Mouse (Mus musculus) embryonic facial prominence, embryonic 12.5 days (tissue): Measurements from ENCODE around the gene Best3. TPM values are rescaled to one million over a fixed set of nuclear protein-coding genes. Genes with fewer than 3 reads are reported as not detected.
"Not testable (repeated sequence)": the region's sequence is repeated elsewhere in the genome, so short reads cannot be mapped to it uniquely, and the experiment has no call there.

Experiments
- ATAC-seq: fragments of 200-750 bp; cut with Nextera tagmentation; 2 replicates; pipeline ENCODE4 v1.8.0; 2017; ENCODE audit not compliant: insufficient number of reproducible peaks, insufficient read depth, low FRiP score, low TSS enrichment
- H3K27ac ChIP-seq: fragments of 300-500 bp; sonication (generic); 2 replicates; pipeline ENCODE4 v1.5.1; 2016; ENCODE audit warnings: mild to moderate bottlenecking
- H3K27me3 ChIP-seq: fragments of 300-500 bp; sonication (generic); 2 replicates; pipeline ENCODE4 v1.6.1; 2016; ENCODE audit warnings: mild to moderate bottlenecking, moderate library complexity
- H3K36me3 ChIP-seq: fragments of 300-500 bp; sonication (generic); 2 replicates; pipeline ENCODE4 v1.6.1; 2016; ENCODE audit warnings: mild to moderate bottlenecking
- H3K4me1 ChIP-seq: fragments of 300-500 bp; sonication (generic); 2 replicates; pipeline ENCODE4 v1.6.1; 2016
- H3K4me2 ChIP-seq: fragments of 300-500 bp; sonication (generic); replicated peaks from 2 replicates; pipeline ENCODE4 v1.6.1; 2016; ENCODE audit warnings: mild to moderate bottlenecking, moderate library complexity
- H3K4me3 ChIP-seq: fragments of 300-500 bp; sonication (generic); 2 replicates; pipeline ENCODE4 v1.5.1; 2016; ENCODE audit warnings: mild to moderate bottlenecking
- H3K9ac ChIP-seq: fragments of 300-500 bp; sonication (generic); 2 replicates; pipeline ENCODE4 v1.6.1; 2016; ENCODE audit warnings: mild to moderate bottlenecking, moderate library complexity
- H3K9me3 ChIP-seq: fragments of 300-500 bp; sonication (generic); 2 replicates; pipeline ENCODE4 v1.6.1; 2016; ENCODE audit warnings: mild to moderate bottlenecking, moderate library complexity
- WGBS: fragments of 180-500 bp; shearing (Covaris S2); methylation state at CpG from one replicate; pipeline ENCODE4 v1.1.7; 2016; 5-methylcytosine and 5-hydroxymethylcytosine counted together
- polyA plus RNA-seq: library from polyadenylated mRNA; unstranded; fragments of >200 nt; fragmentation: Nextera tagmentation; extraction: Ambion mirVana; gene quantifications from 2 replicates; pipeline ENCODE4 v1.2.1, GENCODE M21; 2016

Gene Best3
- polyA plus RNA-seq, 1 experiment from 2014 or later: 0.56 TPM

DNA sequence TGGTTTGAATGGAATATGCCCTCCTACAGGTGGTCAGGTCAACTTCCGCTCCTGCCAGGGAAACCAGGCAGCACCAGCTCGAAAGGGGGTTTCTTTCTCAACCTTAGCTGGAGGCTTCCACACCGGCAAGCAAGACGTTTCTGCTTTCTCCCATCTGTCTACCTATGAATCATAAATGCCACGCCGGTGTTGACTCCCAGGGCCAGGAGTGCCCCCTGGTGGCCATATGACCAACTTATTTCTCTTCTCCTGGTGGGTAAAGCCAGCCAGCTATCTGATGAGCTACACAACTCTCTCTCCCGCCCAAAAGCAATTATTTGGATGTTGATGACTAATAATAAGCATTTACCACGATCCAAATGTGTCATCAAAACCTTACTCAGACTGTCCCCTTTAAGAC is 47.7 kb downstream of the Best3 start:
- no peak for ATAC-seq
- H3K9me3 ChIP-seq: no peaks in the 10 kb centered on the region
- no peaks in the 10 kb centered on the region for H3K36me3 ChIP-seq
- peaks cover 5% of the 10 kb centered on the region; the same call in 1 of the 2 replicates for H3K4me1 ChIP-seq
- no peak overlapping the region for H3K4me2 ChIP-seq
- no peak overlapping the region for H3K4me3 ChIP-seq
- H3K27ac ChIP-seq: no peak overlapping the region
- 25% methylated on average over 8 of the region's 8 CpGs for WGBS
- H3K9ac ChIP-seq: no peak overlapping the region
- no peaks in the 10 kb centered on the region for H3K27me3 ChIP-seq

DNA sequence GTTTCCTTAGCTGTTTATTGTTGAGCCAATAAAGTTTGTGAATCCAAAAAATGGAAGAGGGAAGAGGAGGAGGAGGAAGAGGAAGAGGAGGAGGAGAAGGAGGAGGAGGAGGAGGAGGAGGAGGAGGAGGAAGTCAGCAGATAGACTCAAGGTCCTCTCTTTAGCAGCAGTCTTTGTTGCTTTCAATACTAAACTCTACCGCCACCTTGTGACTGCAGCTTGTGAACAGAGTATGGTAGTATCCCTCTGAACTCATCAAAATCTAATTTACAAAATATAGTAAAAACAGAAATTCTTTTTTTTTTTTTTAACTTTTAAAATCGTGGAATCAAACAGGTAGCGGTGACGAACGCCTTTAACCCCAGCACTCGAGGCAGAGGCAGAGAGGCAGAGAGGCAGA is 54.2 kb downstream of the Best3 start:
- Histone ChIP-seq H3K4me2 (no peak overlapping the region), H3K27ac (no peak overlapping the region), H3K9me3 (no peaks in the 10 kb centered on the region), H3K27me3 (0 out of 2 replicates have a peak, but pooled peaks cover 3% of the 10 kb centered on the region), H3K4me3 (no peak overlapping the region), H3K9ac (no peak overlapping the region), H3K36me3 (no peaks in the 10 kb centered on the region), H3K4me1 (peaks cover 5% of the 10 kb centered on the region)
- no peak for ATAC-seq
- WGBS: 72% methylated on average over 6 of the region's 6 CpGs

DNA sequence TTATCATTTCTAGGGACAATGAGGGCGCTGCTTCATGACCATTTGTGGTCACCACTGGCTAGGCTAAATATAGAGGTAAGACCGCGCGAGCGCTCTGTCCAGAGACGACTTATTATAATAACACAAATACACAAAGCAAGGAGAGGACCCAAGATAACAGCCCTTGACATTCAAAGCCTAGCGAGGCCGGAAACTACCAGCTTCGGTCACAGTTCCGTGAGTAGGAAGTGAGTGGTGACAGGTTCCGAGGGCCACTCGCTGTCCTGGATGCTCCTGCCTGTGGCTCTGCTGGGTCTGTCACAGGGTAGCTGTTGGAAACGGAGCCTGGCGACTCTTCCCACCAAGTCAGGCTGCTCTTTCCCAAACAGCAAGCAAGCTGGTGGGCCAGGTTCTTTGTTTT is 56.2 kb downstream of the Best3 start:
- Histone ChIP-seq H3K9ac (no peak overlapping the region), H3K27me3 (0 out of 2 replicates have a peak, but pooled peaks cover 4% of the 10 kb centered on the region), H3K36me3 (no peaks in the 10 kb centered on the region), H3K4me3 (no peak overlapping the region), H3K4me2 (no peak overlapping the region), H3K27ac (no peak overlapping the region), H3K4me1 (peaks cover 11% of the 10 kb centered on the region), H3K9me3 (no peaks in the 10 kb centered on the region)
- no peak for ATAC-seq
- WGBS: 83% methylated on average over 14 of the region's 14 CpGs

DNA sequence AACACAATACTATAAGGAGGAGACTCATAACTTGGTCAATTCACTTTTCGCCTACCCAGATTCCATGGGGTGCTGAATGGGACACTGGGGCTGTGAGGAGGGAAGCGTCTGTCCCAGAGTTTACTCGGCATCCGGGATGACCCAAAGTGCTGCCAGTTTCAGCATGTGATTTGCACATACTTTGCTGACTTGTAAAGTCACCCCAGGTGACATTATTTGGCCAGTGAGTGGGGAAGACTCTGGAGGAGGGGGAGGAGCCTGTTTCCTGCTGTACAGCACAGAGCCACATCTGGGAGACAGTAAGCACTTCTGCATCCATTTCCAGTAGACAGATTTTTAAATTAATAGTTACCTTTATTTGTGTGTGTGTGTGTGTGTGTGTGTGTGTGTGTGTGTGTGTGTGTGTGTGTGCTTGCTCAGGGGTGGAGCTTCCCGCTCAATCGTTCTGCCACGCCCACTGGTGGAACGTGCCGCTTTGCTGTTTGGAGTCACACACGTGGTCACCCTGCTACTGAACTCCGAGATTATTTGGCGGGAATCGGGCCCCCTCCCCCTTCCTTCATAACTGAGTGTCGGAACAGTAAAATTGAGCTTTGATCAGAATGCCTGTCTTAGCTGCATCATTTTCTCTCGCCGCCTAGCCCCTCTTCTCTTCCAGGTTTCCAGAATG is 57.5 kb downstream of the Best3 start:
- not testable (repeated sequence) for H3K36me3 ChIP-seq, H3K4me3 ChIP-seq, H3K27me3 ChIP-seq, ATAC-seq, H3K9me3 ChIP-seq, H3K27ac ChIP-seq, H3K9ac ChIP-seq
- WGBS: 53% methylated on average over 14 of the region's 16 CpGs
- Histone ChIP-seq H3K4me2 (0 out of 2 replicates have a peak overlapping the region, but pooled peaks have one; percentile 15), H3K4me1 (peaks cover 11% of the 10 kb centered on the region)

DNA sequence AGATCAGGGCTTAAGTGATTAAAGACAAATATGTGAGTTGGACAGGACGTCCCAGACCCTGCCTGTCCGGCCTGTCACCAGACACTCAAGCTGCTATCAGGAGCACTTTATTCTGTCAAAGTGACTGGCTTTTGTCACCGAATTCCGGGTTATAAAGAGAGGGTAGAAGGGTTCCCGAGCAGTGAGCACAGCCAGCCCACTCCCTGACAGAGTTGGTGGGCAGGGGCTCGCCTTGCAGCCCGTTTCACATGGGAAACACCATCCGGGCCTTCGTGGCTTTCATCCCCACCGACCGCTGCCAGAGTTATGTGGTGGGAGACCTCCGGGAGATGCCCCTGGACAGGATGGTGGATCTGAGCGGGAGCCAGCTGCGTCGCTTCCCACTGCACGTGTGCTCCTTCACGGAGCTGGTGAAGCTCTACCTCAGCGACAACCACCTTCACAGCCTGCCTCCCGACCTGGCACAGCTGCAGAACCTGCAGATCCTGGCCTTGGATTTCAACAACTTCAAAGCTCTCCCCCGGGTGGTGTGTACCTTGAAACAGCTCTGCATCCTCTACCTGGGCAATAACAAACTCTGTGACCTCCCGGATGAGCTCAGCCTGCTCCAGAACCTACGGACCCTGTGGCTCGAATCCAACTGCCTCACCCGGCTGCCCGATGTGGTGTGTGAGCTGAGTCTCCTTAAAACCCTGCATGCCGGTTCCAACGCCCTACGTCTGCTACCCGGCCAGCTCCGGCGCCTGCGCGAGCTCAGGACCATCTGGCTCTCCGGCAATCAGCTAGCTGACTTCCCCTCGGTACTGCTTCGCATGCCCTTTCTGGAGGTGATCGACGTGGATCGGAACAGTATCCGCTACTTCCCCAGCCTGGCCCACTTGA is 59.3 kb downstream of the Best3 start, which contains the start of gene Lrrc10:
Gene Lrrc10, plus strand, starts transcription at position 167 of the 882 bp plus-strand sequence.
- 46% methylated on average over 40 of the region's 40 CpGs for WGBS
- Histone ChIP-seq H3K36me3 (peaks cover 13% of the 10 kb centered on the region), H3K27me3 (0 out of 2 replicates have a peak, but pooled peaks cover 4% of the 10 kb centered on the region), H3K9ac (no peak within 1 kb of the TSS), H3K4me1 (peaks cover 11% of the 10 kb centered on the region), H3K9me3 (no peaks in the 10 kb centered on the region), H3K4me2 (peak within 1 kb of the TSS; percentile 32), H3K27ac (no peak within 1 kb of the TSS), H3K4me3 (no peak within 1 kb of the TSS)
- ATAC-seq: no peak

DNA sequence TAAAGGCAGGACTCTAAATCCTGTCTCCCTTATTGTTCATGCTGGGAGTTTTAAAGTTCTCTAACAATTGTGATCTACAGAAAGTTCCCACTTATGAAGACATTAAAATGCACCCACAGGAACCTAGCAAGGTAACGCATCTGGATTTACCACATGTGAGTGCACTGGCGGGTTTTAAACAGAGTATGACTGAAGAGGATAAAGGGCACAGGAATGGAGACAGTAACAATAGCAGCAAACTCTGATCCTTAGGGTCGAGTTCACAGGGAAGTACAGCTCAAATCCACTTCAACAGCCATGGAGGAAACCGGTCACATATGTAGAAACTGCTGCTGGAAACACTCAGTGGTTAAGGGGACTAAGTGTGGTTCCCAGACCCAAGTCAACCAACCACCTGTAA is 63.1 kb downstream of the Best3 start:
- no peaks in the 10 kb centered on the region for H3K9me3 ChIP-seq
- no peak overlapping the region for H3K9ac ChIP-seq
- WGBS: 80% methylated on average over 4 of the region's 4 CpGs
- no peak overlapping the region for H3K27ac ChIP-seq
- H3K36me3 ChIP-seq: peaks cover 51% of the 10 kb centered on the region
- ATAC-seq: no peak
- no peak overlapping the region for H3K4me2 ChIP-seq
- H3K4me3 ChIP-seq: no peak overlapping the region
- peaks cover 11% of the 10 kb centered on the region for H3K4me1 ChIP-seq
- 0 out of 2 replicates have a peak, but pooled peaks cover 4% of the 10 kb centered on the region for H3K27me3 ChIP-seq

DNA sequence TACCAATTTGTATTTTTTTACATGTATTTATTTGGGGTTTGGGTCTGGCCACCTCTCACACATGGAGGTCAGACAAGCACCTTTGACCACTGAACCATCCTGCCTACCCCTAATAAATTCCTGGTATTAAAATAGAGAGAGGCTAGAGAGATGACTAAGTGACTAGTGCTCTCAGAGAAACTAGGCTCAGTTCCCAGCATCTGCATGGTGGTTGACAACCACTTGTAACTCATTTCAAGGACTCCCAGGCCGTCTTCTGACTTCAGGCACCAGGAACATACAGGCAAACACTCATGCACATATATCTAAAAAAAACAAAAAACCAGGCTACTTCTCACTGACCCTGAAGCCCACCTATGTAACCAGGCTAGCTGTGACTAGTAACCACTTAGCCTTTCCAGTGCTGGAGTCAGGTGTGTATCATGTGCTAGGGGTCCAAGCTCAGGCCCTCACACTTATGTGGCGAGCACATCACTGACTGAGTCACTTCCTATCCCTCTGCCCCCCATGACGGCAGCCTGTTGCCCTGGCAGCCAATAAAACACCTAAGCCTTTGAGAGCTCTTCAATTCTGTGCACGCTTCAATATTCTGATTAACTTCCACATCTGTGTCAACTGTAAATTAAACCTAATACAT is 64.0 kb downstream of the Best3 start:
- Histone ChIP-seq H3K4me1 (peaks cover 10% of the 10 kb centered on the region), H3K27ac (no peak overlapping the region), H3K9me3 (no peaks in the 10 kb centered on the region), H3K36me3 (peaks cover 59% of the 10 kb centered on the region), H3K4me2 (no peak overlapping the region), H3K9ac (no peak overlapping the region), H3K27me3 (0 out of 2 replicates have a peak, but pooled peaks cover 4% of the 10 kb centered on the region), H3K4me3 (no peak overlapping the region)
- ATAC-seq: no peak
- WGBS: 84% methylated on average over 4 of the region's 4 CpGs

DNA sequence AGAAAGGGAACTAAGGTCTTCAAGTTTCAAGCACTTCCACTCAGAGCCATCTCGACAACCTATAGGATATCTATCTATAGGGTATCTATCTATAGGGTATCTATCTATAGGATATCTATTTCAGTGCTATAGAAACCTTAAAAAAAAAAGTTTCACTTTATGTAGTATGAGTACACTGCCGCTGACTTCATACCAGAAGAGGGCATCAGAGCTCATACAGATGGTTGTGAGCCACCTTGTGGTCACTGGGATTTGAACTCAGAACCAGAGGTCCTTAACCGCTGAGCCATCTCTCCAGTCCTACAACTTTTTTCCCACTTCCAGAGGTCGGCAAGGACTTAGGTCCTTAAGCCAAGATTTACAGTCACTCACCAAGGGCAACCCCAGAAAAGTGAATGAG is 69.6 kb downstream of the Best3 start:
- no peak overlapping the region for H3K4me3 ChIP-seq
- H3K27me3 ChIP-seq: no peaks in the 10 kb centered on the region
- WGBS: 89% methylated on average over 4 of the region's 4 CpGs
- ATAC-seq: no peak
- H3K4me2 ChIP-seq: no peak overlapping the region
- H3K36me3 ChIP-seq: peaks cover 97% of the 10 kb centered on the region
- H3K9ac ChIP-seq: no peak overlapping the region
- H3K9me3 ChIP-seq: no peaks in the 10 kb centered on the region
- H3K4me1 ChIP-seq: 0 out of 2 replicates have a peak, but pooled peaks cover 8% of the 10 kb centered on the region
- H3K27ac ChIP-seq: no peak overlapping the region

DNA sequence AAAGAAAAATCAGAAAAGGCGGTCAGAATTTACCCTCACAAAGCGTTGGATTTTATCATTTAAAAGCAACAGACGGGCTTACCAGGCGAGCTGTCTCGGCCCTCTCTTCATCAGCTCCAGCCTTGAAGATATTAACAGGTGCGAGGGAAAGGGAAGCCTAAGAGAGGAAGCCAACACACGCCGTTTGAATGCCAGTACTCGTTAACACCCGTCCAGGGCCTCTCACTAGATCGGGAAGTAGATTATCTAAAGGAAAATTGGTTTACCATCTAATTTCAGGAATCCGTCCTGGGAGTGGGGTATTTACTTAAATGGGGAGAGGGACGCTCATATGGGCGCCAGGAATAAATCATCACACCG is 76.8 kb downstream of the Best3 start:
- WGBS: 5% methylated on average over 15 of the region's 15 CpGs
- Histone ChIP-seq H3K4me1 (0 out of 2 replicates have a peak, but pooled peaks cover 8% of the 10 kb centered on the region), H3K27ac (0 out of 2 replicates have a peak overlapping the region, but pooled peaks have one; percentile 18), H3K4me2 (peak overlapping the region; percentile 76), H3K4me3 (peak overlapping the region; percentile 96), H3K36me3 (peaks cover 43% of the 10 kb centered on the region), H3K27me3 (no peaks in the 10 kb centered on the region), H3K9ac (peak overlapping the region; percentile 91), H3K9me3 (no peaks in the 10 kb centered on the region)
- no peak for ATAC-seq

DNA sequence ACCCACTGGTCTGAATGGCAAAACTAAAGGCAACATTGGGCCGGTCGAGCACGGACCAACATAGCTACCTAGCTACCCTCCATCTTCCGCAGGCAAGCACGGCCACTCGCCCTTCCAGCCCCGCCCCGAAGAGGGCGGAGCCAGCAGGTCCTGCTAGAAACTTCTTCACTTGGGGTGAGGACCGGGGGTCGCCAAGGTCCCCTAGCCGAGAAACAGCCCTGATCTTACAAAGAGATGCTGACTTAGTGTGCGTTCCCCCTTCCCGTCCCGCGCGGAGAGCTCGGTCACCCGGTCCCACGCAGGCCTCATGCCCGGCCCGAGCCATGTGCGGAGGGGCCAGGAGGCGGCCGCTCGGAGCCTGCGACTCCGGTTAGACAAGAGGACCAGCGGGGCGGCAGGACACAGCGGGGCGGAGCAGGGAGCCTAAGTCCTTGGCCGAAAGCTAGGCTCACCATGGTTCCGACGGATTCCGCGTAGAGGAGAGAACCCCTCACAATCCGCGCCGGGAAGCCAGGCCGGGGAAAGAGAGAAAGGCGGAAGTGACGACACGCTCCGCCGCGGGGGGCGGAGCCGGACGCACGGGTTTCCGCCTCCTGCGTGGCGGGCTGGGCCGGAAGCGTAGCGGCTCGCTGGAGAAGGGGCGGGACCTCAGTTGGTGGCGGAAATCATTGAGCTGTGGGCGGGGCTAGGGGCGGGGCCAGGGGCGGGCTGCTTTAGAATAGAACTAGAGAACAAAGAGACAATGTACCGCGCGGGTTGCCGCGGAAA is 77.3 kb downstream of the Best3 start, which contains the start of gene Cct2:
Gene Cct2, minus strand, starts transcription at position 561 of the 768 bp plus-strand sequence.
- Histone ChIP-seq H3K27ac (peak within 1 kb of the TSS; percentile 86), H3K36me3 (peaks cover 37% of the 10 kb centered on the region), H3K4me1 (0 out of 2 replicates have a peak, but pooled peaks cover 8% of the 10 kb centered on the region), H3K9ac (peak within 1 kb of the TSS; percentile 91), H3K4me2 (peak within 1 kb of the TSS; percentile 76), H3K27me3 (no peaks in the 10 kb centered on the region), H3K9me3 (no peaks in the 10 kb centered on the region), H3K4me3 (peak within 1 kb of the TSS; percentile 96)
- peak; percentile 91 for ATAC-seq
- WGBS: under 1% methylated on average over 68 of the region's 68 CpGs

DNA sequence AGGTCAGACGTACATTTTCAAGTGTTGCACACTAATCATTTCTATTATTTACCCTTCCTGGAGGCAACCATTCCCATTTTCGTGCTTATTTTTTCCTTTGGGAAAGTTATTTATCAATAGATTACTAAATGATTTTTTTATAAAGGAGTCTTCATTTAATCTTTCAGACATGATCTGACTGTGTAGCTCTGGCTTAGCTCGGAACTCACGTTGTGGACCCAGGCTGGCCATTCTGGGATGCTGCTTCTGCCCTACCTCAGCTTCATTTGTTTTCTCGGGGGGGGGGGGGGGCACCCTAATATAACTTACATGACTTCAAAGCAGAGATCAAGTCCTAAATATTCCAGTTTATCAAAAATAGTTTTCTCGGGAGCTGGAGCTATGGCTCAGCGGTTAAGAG is 78.0 kb downstream of the Best3 start:
- 7% methylated on average over 7 of the region's 7 CpGs for WGBS
- Histone ChIP-seq H3K4me2 (peak overlapping the region; percentile 76), H3K36me3 (peaks cover 31% of the 10 kb centered on the region), H3K4me3 (peak overlapping the region; percentile 96), H3K27ac (peak overlapping the region; percentile 86), H3K27me3 (no peaks in the 10 kb centered on the region), H3K4me1 (0 out of 2 replicates have a peak, but pooled peaks cover 2% of the 10 kb centered on the region), H3K9me3 (no peaks in the 10 kb centered on the region), H3K9ac (peak overlapping the region; percentile 25; the same call in 1 of the 2 replicates)
- ATAC-seq: no peak
